Mouse (Mus musculus) stomach, embryonic 14.5 days (tissue): ENCODE data around the gene Arid5b. TPM values are rescaled to one million over a fixed set of nuclear protein-coding genes. Genes with fewer than 3 reads are reported as not detected.

Experiments used
- ATAC-seq: fragments of 200-750 bp; cut with Nextera tagmentation; 2 replicates; pipeline ENCODE4 v1.8.0; 2017; ENCODE audit warnings: low read depth, moderate TSS enrichment; ENCODE audit not compliant: insufficient number of reproducible peaks, insufficient read depth, low FRiP score
- H3K27ac ChIP-seq: fragments of 300-500 bp; sonication (generic); 2 replicates; pipeline ENCODE4 v1.5.1; 2014; ENCODE audit warnings: mild to moderate bottlenecking, low read length, moderate library complexity, mixed read lengths
- H3K27me3 ChIP-seq: fragments of 300-500 bp; sonication (generic); 2 replicates; pipeline ENCODE4 v1.6.1; 2014; ENCODE audit warnings: low read length, control low read depth, mixed read lengths; ENCODE audit not compliant: control insufficient read depth, insufficient read depth
- H3K36me3 ChIP-seq: fragments of 300-500 bp; sonication (generic); 2 replicates; pipeline ENCODE4 v1.6.1; 2014; ENCODE audit warnings: mild to moderate bottlenecking, control low read depth, low read length, moderate library complexity, mixed read lengths; ENCODE audit not compliant: control insufficient read depth, insufficient read depth
- H3K4me1 ChIP-seq: fragments of 300-500 bp; sonication (generic); 2 replicates; pipeline ENCODE4 v1.6.1; 2014; ENCODE audit warnings: low read length, control low read depth, mixed read lengths; ENCODE audit not compliant: control insufficient read depth, insufficient read depth
- H3K4me2 ChIP-seq: fragments of 300-500 bp; sonication (generic); replicated peaks from 2 replicates; pipeline ENCODE4 v1.6.1; 2014; ENCODE audit warnings: low read depth, low read length, control low read depth
- H3K4me3 ChIP-seq: fragments of 300-500 bp; sonication (generic); 2 replicates; pipeline ENCODE4 v1.5.1; 2014; ENCODE audit warnings: low read depth, low read length, control low read depth
- H3K9ac ChIP-seq: fragments of 300-500 bp; sonication (generic); replicated peaks from 2 replicates; pipeline ENCODE4 v1.6.1; 2014; ENCODE audit warnings: low read depth, mild to moderate bottlenecking, control low read depth, low read length, moderate library complexity, mixed read lengths
- H3K9me3 ChIP-seq: fragments of 300-500 bp; sonication (generic); 2 replicates; pipeline ENCODE4 v1.6.1; 2016; ENCODE audit warnings: low read depth, low read length, control low read depth; ENCODE audit not compliant: control insufficient read depth
- WGBS: fragments of 180-500 bp; shearing (Covaris S2); extraction: QIAGEN DNeasy Blood & Tissue Kit; methylation state at CpG from one replicate; pipeline ENCODE4 v1.1.7; 2014; 5-methylcytosine and 5-hydroxymethylcytosine counted together
- polyA plus RNA-seq: library from polyadenylated mRNA; unstranded; fragments of >200 nt; fragmentation: Nextera tagmentation; extraction: Ambion mirVana; gene quantifications from 2 replicates; pipeline ENCODE4 v1.2.1, GENCODE M21; 2014

Gene Arid5b
- polyA plus RNA-seq, 1 experiment from 2014 or later = 40.8 TPM

- H3K4me2 ChIP-seq = no peak overlapping the region
- no peaks in the 10 kb centered on the region for H3K36me3 ChIP-seq
- H3K4me3 ChIP-seq = no peak overlapping the region
- H3K4me1 ChIP-seq = peaks cover 14% of the 10 kb centered on the region
- no peaks in the 10 kb centered on the region for H3K27me3 ChIP-seq
- ATAC-seq = no peak
- no peaks in the 10 kb centered on the region; the same call in 1 of the 2 replicates for H3K9me3 ChIP-seq
- H3K27ac ChIP-seq = no peak overlapping the region
- WGBS = 92% methylated on average over 7 of the region's 7 CpGs
- H3K9ac ChIP-seq = no peak overlapping the region
These were observed 137.0 kb downstream of the Arid5b start for GRCm38 (mm10) chr10:68141567-68141966.

- Histone ChIP-seq H3K4me1 (peaks cover 11% of the 10 kb centered on the region), H3K9ac (no peak overlapping the region), H3K4me2 (no peak overlapping the region), H3K4me3 (no peak overlapping the region), H3K27ac (no peak overlapping the region), H3K27me3 (no peaks in the 10 kb centered on the region), H3K36me3 (no peaks in the 10 kb centered on the region), H3K9me3 (no peaks in the 10 kb centered on the region; the same call in 1 of the 2 replicates)
- WGBS = 42% methylated on average over 2 of the region's 2 CpGs
- ATAC-seq = no peak
These were observed 137.7 kb downstream of the Arid5b start for GRCm38 (mm10) chr10:68140871-68141270.

GRCm38 (mm10) chr10:68140306-68140705, 138.2 kb downstream of the Arid5b start:
- Histone ChIP-seq H3K9me3 (no peaks in the 10 kb centered on the region; the same call in 1 of the 2 replicates), H3K36me3 (no peaks in the 10 kb centered on the region), H3K4me1 (peaks cover 11% of the 10 kb centered on the region), H3K27ac (no peak overlapping the region), H3K27me3 (no peaks in the 10 kb centered on the region), H3K9ac (no peak overlapping the region), H3K4me3 (no peak overlapping the region), H3K4me2 (no peak overlapping the region)
- WGBS = 80% methylated on average over 6 of the region's 6 CpGs
- ATAC-seq = no peak

- H3K27ac ChIP-seq = no peak overlapping the region
- H3K9me3 ChIP-seq = no peaks in the 10 kb centered on the region; the same call in 1 of the 2 replicates
- ATAC-seq = no peak
- H3K9ac ChIP-seq = no peak overlapping the region
- H3K4me3 ChIP-seq = no peak overlapping the region
- H3K27me3 ChIP-seq = no peaks in the 10 kb centered on the region
- H3K36me3 ChIP-seq = peaks cover 3% of the 10 kb centered on the region
- H3K4me2 ChIP-seq = no peak overlapping the region
- peaks cover 11% of the 10 kb centered on the region for H3K4me1 ChIP-seq
- WGBS = 90% methylated on average over 5 of the region's 5 CpGs
These were observed 140.4 kb downstream of the Arid5b start for GRCm38 (mm10) chr10:68138123-68138522.

GRCm38 (mm10) chr10:68137151-68137833, 141.2 kb downstream of the Arid5b start:
- Histone ChIP-seq H3K27me3 (no peaks in the 10 kb centered on the region), H3K4me3 (no peak overlapping the region), H3K4me1 (peaks cover 11% of the 10 kb centered on the region), H3K9me3 (no peaks in the 10 kb centered on the region; the same call in 1 of the 2 replicates), H3K4me2 (peak overlapping the region; percentile 66; the same call in 1 of the 2 replicates), H3K36me3 (peaks cover 11% of the 10 kb centered on the region), H3K27ac (peak overlapping the region; percentile 75; the same call in 1 of the 2 replicates), H3K9ac (no peak overlapping the region)
- WGBS = 74% methylated on average over 11 of the region's 11 CpGs
- ATAC-seq = no peak

- Histone ChIP-seq H3K4me1 (peaks cover 11% of the 10 kb centered on the region), H3K4me2 (peak overlapping the region; percentile 66), H3K27me3 (no peaks in the 10 kb centered on the region), H3K4me3 (peak overlapping the region; percentile 24), H3K36me3 (peaks cover 18% of the 10 kb centered on the region), H3K9me3 (no peaks in the 10 kb centered on the region; the same call in 1 of the 2 replicates), H3K27ac (peak overlapping the region; percentile 75), H3K9ac (peak overlapping the region; percentile 47; the same call in 1 of the 2 replicates)
- ATAC-seq = peak; percentile 89
- 2% methylated on average over 18 of the region's 18 CpGs for WGBS
These were observed 142.0 kb downstream of the Arid5b start for GRCm38 (mm10) chr10:68136480-68137083.

- WGBS = 3% methylated on average over 9 of the region's 9 CpGs
- Histone ChIP-seq H3K4me2 (peak overlapping the region; percentile 66), H3K4me3 (peak overlapping the region; percentile 24), H3K36me3 (peaks cover 18% of the 10 kb centered on the region), H3K9ac (peak overlapping the region; percentile 47; the same call in 1 of the 2 replicates), H3K27me3 (no peaks in the 10 kb centered on the region), H3K9me3 (no peaks in the 10 kb centered on the region; the same call in 1 of the 2 replicates), H3K4me1 (peaks cover 11% of the 10 kb centered on the region), H3K27ac (peak overlapping the region; percentile 75)
- no peak for ATAC-seq
These were observed 142.5 kb downstream of the Arid5b start for GRCm38 (mm10) chr10:68136051-68136450.

- no peak overlapping the region for H3K27ac ChIP-seq
- H3K36me3 ChIP-seq = peaks cover 18% of the 10 kb centered on the region
- peak overlapping the region; percentile 66; the same call in 1 of the 2 replicates for H3K4me2 ChIP-seq
- 18% methylated on average over 4 of the region's 4 CpGs for WGBS
- ATAC-seq = no peak
- H3K9ac ChIP-seq = no peak overlapping the region
- peak overlapping the region; percentile 24 for H3K4me3 ChIP-seq
- peaks cover 11% of the 10 kb centered on the region for H3K4me1 ChIP-seq
- H3K27me3 ChIP-seq = no peaks in the 10 kb centered on the region
- H3K9me3 ChIP-seq = no peaks in the 10 kb centered on the region; the same call in 1 of the 2 replicates
These were observed 143.1 kb downstream of the Arid5b start for GRCm38 (mm10) chr10:68135416-68135815.
